Mouse (Mus musculus): ENCODE data around the gene Rnf150. TPM values are rescaled to one million over a fixed set of nuclear protein-coding genes. Genes with fewer than 3 reads are reported as not detected.

Rnf150 gene
- total RNA-seq, 1 experiment = 0.09 TPM

- Histone ChIP-seq H3K4me1 (ENCODE audit: control insufficient read depth in 2 of 2, insufficient read depth in 2 of 2, low read length in 2 of 2, poor library complexity in 1 of 2) (no peaks in the 10 kb centered on the region), H3K27ac (ENCODE audit: insufficient read depth, low read depth, low read length, poor library complexity, severe bottlenecking) (no peak overlapping the region), H3K9ac (ENCODE audit: insufficient read depth, low read depth, low read length, poor library complexity, severe bottlenecking) (no peak overlapping the region), H3K4me3 (ENCODE audit: insufficient read depth in 1 of 2, low read depth in 1 of 2, low read length in 2 of 2, poor library complexity in 1 of 2, severe bottlenecking in 1 of 2) (no peak overlapping the region), H3K36me3 (ENCODE audit: control insufficient read depth, insufficient read depth, low read length, poor library complexity, severe bottlenecking) (no peaks in the 10 kb centered on the region), H3K9me3 (ENCODE audit: control insufficient read depth, insufficient read depth, low read depth, low read length) (no peaks in the 10 kb centered on the region)
- no peak for TF ChIP-seq CHD2 (IDR thresholded peaks at IDR 0.05; ENCODE audit: low read depth, low read length)
- DNase-seq (ENCODE audit: low read depth, low spot score) = no peak
- in situ Hi-C loops (cut with MboI; ENCODE audit: low sequenced_read_pairs in 2 of 2, unreplicated experiment in 2 of 2) = no loop called here
Observed at GRCm38 (mm10) chr8:82945867-82946266, 82.7 kb downstream of the Rnf150 start.

GRCm38 (mm10) chr8:82946658-82947057 lies 83.5 kb downstream of the Rnf150 start:
- no peaks in the 10 kb centered on the region for H3K4me1 ChIP-seq (ENCODE audit: control insufficient read depth in 2 of 2, insufficient read depth in 2 of 2, low read length in 2 of 2, poor library complexity in 1 of 2)
- no peaks in the 10 kb centered on the region for H3K9me3 ChIP-seq (ENCODE audit: control insufficient read depth, insufficient read depth, low read depth, low read length)
- in situ Hi-C loops (cut with MboI; ENCODE audit: low sequenced_read_pairs in 2 of 2, unreplicated experiment in 2 of 2) = no loop called here
- TF ChIP-seq ZNF384 (IDR thresholded peaks at IDR 0.05; ENCODE audit: low read depth, low read length) (no peak), HCFC1 (IDR thresholded peaks at IDR 0.05; ENCODE audit: borderline replicate concordance, insufficient read depth, low read length) (no peak), CHD2 (IDR thresholded peaks at IDR 0.05; ENCODE audit: low read depth, low read length) (no peak), ZC3H11A (IDR thresholded peaks at IDR 0.05; ENCODE audit: borderline replicate concordance, low read depth, low read length) (no peak), MAFK (IDR thresholded peaks at IDR 0.05; ENCODE audit: insufficient read depth, low read depth, low read length) (no peak)
- no peak overlapping the region for H3K4me3 ChIP-seq (ENCODE audit: insufficient read depth in 1 of 2, low read depth in 1 of 2, low read length in 2 of 2, poor library complexity in 1 of 2, severe bottlenecking in 1 of 2)
- no peak overlapping the region for H3K9ac ChIP-seq (ENCODE audit: insufficient read depth, low read depth, low read length, poor library complexity, severe bottlenecking)
- no peak overlapping the region for H3K27ac ChIP-seq (ENCODE audit: insufficient read depth, low read depth, low read length, poor library complexity, severe bottlenecking)
- DNase-seq (ENCODE audit: low read depth, low spot score) = no peak
- H3K36me3 ChIP-seq (ENCODE audit: control insufficient read depth, insufficient read depth, low read length, poor library complexity, severe bottlenecking) = no peaks in the 10 kb centered on the region

DNA sequence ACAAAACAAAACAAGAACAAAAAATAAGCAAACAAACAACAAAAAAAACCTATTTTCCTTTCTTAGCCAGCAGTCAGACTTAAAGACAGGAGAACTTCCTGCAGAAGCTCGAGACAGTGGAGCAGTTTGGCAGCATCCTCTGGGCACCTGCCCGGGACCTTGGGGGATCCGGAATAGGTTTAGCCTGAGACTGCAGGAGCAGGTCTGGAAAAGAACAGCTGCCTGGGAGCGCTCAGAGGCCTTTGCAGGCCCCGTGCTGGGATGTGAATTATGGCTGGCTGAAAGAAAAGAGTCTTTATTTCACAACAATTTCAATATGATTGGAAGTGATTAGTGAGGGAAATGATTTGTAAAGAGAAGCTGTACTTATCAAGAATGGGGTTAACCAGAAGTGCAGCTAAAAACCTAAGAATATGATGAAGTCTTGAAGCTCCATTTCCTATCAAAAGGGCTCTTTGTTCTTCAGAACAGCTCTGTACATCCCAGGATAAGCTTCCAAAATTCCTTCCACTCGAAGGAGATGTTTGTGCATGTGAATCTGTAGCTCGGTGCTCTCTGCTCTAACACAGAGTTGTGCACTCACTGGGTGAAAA lies 92.1 kb downstream of the Rnf150 start:
- Histone ChIP-seq H3K4me3 (ENCODE audit: insufficient read depth in 1 of 2, low read depth in 1 of 2, low read length in 2 of 2, poor library complexity in 1 of 2, severe bottlenecking in 1 of 2) (no peak overlapping the region), H3K9me3 (ENCODE audit: control insufficient read depth, insufficient read depth, low read depth, low read length) (no peaks in the 10 kb centered on the region), H3K27ac (ENCODE audit: insufficient read depth, low read depth, low read length, poor library complexity, severe bottlenecking) (no peak overlapping the region), H3K9ac (ENCODE audit: insufficient read depth, low read depth, low read length, poor library complexity, severe bottlenecking) (no peak overlapping the region), H3K4me1 (ENCODE audit: control insufficient read depth in 2 of 2, insufficient read depth in 2 of 2, low read length in 2 of 2, poor library complexity in 1 of 2) (no peaks in the 10 kb centered on the region), H3K36me3 (ENCODE audit: control insufficient read depth, insufficient read depth, low read length, poor library complexity, severe bottlenecking) (no peaks in the 10 kb centered on the region)
- in situ Hi-C loops (cut with MboI; ENCODE audit: low sequenced_read_pairs in 2 of 2, unreplicated experiment in 2 of 2) = no loop called here
- no peak for DNase-seq (ENCODE audit: low read depth, low spot score)
- TF ChIP-seq MAFK (IDR thresholded peaks at IDR 0.05; ENCODE audit: insufficient read depth, low read depth, low read length) = no peak
- TF ChIP-seq CHD2 (IDR thresholded peaks at IDR 0.05; ENCODE audit: low read depth, low read length) = no peak
- no peak for TF ChIP-seq ZNF384 (IDR thresholded peaks at IDR 0.05; ENCODE audit: low read depth, low read length)
- TF ChIP-seq ZC3H11A (IDR thresholded peaks at IDR 0.05; ENCODE audit: borderline replicate concordance, low read depth, low read length) = no peak
- TF ChIP-seq HCFC1 (IDR thresholded peaks at IDR 0.05; ENCODE audit: borderline replicate concordance, insufficient read depth, low read length) = no peak

DNA sequence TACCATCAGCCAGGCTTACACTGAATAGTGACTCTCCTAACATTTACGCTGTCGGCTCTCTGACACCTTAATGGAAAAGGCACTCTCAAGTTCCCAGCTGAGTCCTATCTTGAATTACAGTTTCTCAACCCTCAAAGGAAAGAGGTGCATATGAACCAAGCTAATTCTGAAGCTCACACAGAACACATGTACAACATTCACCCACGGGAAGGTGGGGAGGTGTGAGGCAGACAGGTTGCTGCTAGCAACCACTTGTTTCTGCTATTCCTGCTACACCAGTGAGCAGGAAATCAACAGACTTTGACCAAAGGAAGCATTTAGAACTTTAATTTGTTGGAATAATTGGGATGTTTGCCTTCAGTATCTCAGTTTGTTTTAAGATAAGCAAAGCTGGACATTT lies 96.3 kb downstream of the Rnf150 start:
- H3K27ac ChIP-seq (ENCODE audit: insufficient read depth, low read depth, low read length, poor library complexity, severe bottlenecking) = no peak overlapping the region
- in situ Hi-C loops (cut with MboI; ENCODE audit: low sequenced_read_pairs in 2 of 2, unreplicated experiment in 2 of 2) = no loop called here
- no peak for TF ChIP-seq ZC3H11A (IDR thresholded peaks at IDR 0.05; ENCODE audit: borderline replicate concordance, low read depth, low read length)
- TF ChIP-seq CHD2 (IDR thresholded peaks at IDR 0.05; ENCODE audit: low read depth, low read length) = no peak
- TF ChIP-seq ZNF384 (IDR thresholded peaks at IDR 0.05; ENCODE audit: low read depth, low read length) = no peak
- DNase-seq (ENCODE audit: low read depth, low spot score) = no peak
- no peaks in the 10 kb centered on the region for H3K36me3 ChIP-seq (ENCODE audit: control insufficient read depth, insufficient read depth, low read length, poor library complexity, severe bottlenecking)
- no peaks in the 10 kb centered on the region for H3K4me1 ChIP-seq (ENCODE audit: control insufficient read depth in 2 of 2, insufficient read depth in 2 of 2, low read length in 2 of 2, poor library complexity in 1 of 2)
- no peaks in the 10 kb centered on the region for H3K9me3 ChIP-seq (ENCODE audit: control insufficient read depth, insufficient read depth, low read depth, low read length)
- H3K4me3 ChIP-seq (ENCODE audit: insufficient read depth in 1 of 2, low read depth in 1 of 2, low read length in 2 of 2, poor library complexity in 1 of 2, severe bottlenecking in 1 of 2) = no peak overlapping the region
- no peak overlapping the region for H3K9ac ChIP-seq (ENCODE audit: insufficient read depth, low read depth, low read length, poor library complexity, severe bottlenecking)

GRCm38 (mm10) chr8:82959980-82960610 lies 96.9 kb downstream of the Rnf150 start:
- no peaks in the 10 kb centered on the region for H3K9me3 ChIP-seq (ENCODE audit: control insufficient read depth, insufficient read depth, low read depth, low read length)
- H3K4me3 ChIP-seq (ENCODE audit: insufficient read depth in 1 of 2, low read depth in 1 of 2, low read length in 2 of 2, poor library complexity in 1 of 2, severe bottlenecking in 1 of 2) = no peak overlapping the region
- no peaks in the 10 kb centered on the region for H3K36me3 ChIP-seq (ENCODE audit: control insufficient read depth, insufficient read depth, low read length, poor library complexity, severe bottlenecking)
- TF ChIP-seq HCFC1 (IDR thresholded peaks at IDR 0.05; ENCODE audit: borderline replicate concordance, insufficient read depth, low read length) = no peak
- TF ChIP-seq ZNF384 (IDR thresholded peaks at IDR 0.05; ENCODE audit: low read depth, low read length) = no peak
- TF ChIP-seq MAFK (IDR thresholded peaks at IDR 0.05; ENCODE audit: insufficient read depth, low read depth, low read length) = no peak
- TF ChIP-seq ZC3H11A (IDR thresholded peaks at IDR 0.05; ENCODE audit: borderline replicate concordance, low read depth, low read length) = no peak
- TF ChIP-seq CHD2 (IDR thresholded peaks at IDR 0.05; ENCODE audit: low read depth, low read length) = no peak
- H3K27ac ChIP-seq (ENCODE audit: insufficient read depth, low read depth, low read length, poor library complexity, severe bottlenecking) = no peak overlapping the region
- H3K4me1 ChIP-seq (ENCODE audit: control insufficient read depth in 2 of 2, insufficient read depth in 2 of 2, low read length in 2 of 2, poor library complexity in 1 of 2) = no peaks in the 10 kb centered on the region
- H3K9ac ChIP-seq (ENCODE audit: insufficient read depth, low read depth, low read length, poor library complexity, severe bottlenecking) = no peak overlapping the region
- DNase-seq (ENCODE audit: low read depth, low spot score) = no peak
- in situ Hi-C loops (cut with MboI; ENCODE audit: low sequenced_read_pairs in 2 of 2, unreplicated experiment in 2 of 2) = no loop called here
